Mouse (Mus musculus) frontal cortex, adult 2 months (tissue): Measurements from ENCODE around the gene E2f4. TPM values are rescaled to one million over a fixed set of nuclear protein-coding genes. Genes with fewer than 3 reads are reported as not detected.
"Not testable (repeated sequence)": the region's sequence is repeated elsewhere in the genome, so short reads cannot be mapped to it uniquely, and the experiment has no call there.

ENCODE experiments used
- DNase-seq, 2 experiments: peaks; one replicate each; pipeline ENCODE4 v3.0.0; 2022; ENCODE audit warnings: low spot score in 1 of 2; ENCODE audit errors: extremely low spot score in 1 of 2
- polyA plus RNA-seq: library from polyadenylated mRNA; depleted of rRNA; stranded (reverse); fragments of >200 nt; gene quantifications from 2 replicates; pipeline ENCODE4 v1.2.3, GENCODE M21; 2012

Gene E2f4
- polyA plus RNA-seq, 1 experiment, result 59.9 TPM

DNA sequence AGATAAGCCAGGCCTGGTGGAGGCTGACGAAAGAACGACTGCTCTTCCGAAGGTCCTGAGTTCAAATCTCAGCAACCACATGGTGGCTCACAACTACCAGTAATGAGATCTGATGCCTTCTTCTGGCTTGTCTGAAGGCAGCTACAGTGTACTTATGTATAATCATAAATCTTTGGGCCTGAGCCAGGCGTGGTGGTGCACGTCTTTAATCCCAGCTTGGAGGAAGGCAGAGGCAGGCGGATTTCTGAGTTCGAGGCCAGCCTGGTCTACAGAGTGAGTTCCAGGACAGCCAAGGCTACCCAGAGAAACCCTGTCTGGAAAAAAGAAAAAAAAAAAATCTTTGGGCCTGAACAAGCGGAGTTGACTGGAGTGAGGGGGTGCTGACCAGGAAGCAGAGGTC, 6.1 kb upstream of the E2f4 start:
- not testable (repeated sequence) for DNase-seq

DNA sequence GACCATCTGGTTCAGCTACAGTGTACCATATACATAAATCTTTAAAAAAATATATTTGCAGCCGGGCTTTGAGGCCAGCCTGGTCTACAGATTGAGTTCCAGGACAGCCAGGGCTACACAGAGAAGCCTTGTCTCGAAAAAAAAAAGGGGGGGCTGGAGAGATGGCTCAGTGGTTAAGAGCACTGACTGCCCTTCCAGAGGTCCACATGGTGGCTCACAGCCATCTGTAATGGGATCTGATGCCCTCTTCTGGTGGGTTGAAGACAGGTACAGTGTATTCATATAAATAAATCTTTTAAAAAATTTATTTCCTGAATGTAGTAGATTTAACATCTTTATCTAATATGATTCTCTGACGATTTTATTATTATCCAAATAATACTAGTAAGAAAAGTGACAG, 5.7 kb upstream of the E2f4 start:
- not testable (repeated sequence) for DNase-seq

- no peak for DNase-seq
These were observed 5.0 kb upstream of the E2f4 start for GRCm38 (mm10) chr8:105292471-105292870.

DNA sequence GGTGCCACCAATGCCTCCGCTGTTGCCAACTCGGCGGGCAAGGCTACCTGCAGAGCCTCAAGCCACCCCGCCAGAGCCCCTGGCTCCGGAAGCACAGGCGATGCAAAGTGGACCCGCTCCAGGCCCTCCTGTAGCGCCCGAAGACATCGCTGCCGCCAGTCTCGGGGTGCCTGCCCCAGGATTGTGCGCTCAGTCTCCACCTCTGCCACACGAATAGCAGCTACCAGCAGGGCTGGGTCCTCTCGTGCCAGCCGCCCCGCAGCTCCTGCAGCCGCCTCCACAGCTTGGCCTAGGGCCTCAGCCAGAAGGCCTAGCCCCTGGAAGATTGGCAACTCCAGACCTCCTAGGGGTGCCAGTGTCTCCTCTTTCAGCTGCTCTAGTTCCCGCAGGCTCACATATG, 4.1 kb upstream of the E2f4 start:
- no peak for DNase-seq

DNA sequence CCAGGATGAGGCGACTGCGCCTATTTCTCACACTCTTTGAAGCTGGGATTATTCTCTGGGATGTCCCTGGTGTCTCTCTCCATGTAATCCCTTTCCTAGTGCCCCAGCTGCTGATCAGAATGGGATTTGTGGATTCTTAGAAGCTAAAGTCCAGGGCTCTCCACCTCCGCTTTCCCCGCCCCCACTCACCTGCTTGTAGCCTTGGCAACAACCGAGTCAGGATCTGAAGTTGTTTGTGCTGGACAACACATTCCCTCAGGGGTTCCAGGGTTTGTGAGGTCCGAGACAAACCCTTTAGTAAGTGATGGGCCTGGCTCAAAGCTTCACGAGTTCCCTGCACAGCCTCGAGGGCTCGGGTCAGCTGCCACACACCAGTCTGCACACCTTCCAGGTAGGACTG, 2.7 kb upstream of the E2f4 start:
- no peak for DNase-seq

DNA sequence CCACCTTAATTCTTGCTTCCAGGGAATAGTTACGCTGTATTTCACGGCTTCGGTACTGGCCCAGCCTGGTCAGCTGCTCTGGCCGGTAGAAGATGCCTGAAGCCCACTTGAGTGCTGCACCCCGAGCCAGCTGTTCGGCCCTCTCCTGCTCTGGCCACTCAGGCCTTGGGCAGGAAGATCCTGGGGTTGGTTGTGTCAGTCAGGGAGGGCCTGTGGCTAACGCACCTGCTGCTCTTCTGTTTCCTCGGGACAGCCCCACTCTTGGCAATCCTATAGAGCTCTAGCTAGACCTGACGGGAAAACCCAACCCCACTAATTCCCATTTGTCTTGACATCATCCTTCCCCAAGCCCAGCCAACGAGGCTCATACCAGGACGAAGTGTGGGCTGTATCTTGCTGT, 2.2 kb upstream of the E2f4 start:
- DNase-seq, result no peak

DNA sequence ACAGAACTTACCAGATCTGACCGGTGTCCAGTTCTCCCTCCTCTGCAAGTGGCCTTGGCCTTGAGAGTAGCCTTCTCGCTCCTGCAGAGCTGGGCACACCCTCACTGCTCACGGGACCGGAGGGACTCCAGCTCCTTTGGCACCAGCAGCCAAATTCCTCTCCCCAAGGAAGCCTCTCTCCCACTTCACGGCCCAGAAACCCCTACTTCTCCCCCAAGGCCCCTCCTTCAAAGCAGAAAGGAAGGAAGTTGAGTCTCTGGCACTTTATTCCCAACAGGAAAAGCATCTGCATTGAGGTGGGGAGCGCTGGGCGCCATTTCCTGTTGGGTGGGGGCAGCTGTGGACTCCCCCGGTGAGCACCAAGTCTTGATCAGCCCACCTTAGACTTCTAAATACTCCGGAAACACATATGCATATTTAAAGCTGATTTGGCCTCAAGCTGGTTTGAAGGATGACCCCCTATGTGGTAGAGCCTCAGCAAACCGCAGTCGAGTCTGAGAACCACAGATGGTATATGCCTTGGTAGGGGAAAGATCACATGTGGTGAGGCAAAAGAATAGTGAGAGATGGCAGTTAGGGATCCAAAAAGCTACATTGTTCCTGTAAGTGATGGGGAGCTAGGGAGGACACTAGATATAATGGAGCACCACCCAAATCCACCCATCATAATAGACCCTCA, 1.4 kb upstream of the E2f4 start, which contains the start of gene Exoc3l:
Gene Exoc3l, minus strand, starts transcription at position 207 of the 679 bp plus-strand sequence.
- no peak for DNase-seq

- DNase-seq, result no peak
These were observed 1.1 kb downstream of the E2f4 start for GRCm38 (mm10) chr8:105298351-105299252.

- no peak for DNase-seq
These were observed 2.5 kb downstream of the E2f4 start for GRCm38 (mm10) chr8:105299962-105300361.

DNA sequence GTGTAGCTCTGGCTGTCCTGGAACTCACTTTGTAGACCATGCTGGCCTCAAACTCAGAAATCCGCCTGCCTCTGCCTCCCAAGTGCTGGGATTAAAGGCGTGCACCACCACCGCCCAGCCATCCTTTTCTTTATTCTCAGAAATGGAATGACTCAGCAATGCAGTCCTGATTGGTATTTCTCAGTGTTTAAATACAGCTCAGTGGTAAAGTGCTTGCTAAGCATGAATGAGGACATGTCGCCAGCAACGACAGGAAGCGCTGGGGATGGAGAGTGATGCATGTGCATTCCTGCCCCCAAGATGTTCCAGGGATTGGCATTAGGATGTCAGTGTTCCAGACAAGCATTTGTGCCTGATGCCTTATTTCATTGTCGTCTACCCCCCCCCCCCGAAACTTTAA, 5.9 kb downstream of the E2f4 start:
- DNase-seq, result no peak

GRCm38 (mm10) chr8:105303874-105304273, 6.4 kb downstream of the E2f4 start:
- no peak for DNase-seq

- DNase-seq, result no peak
These were observed 7.1 kb downstream of the E2f4 start for GRCm38 (mm10) chr8:105304325-105305210.

- no peak for DNase-seq
These were observed 8.0 kb downstream of the E2f4 start, which contains the start of gene Elmo3 for GRCm38 (mm10) chr8:105305211-105306145. Gene Elmo3 (plus strand): TSS chr8:105305601.

GRCm38 (mm10) chr8:105306146-105306691, 8.8 kb downstream of the E2f4 start:
- DNase-seq, result no peak

DNA sequence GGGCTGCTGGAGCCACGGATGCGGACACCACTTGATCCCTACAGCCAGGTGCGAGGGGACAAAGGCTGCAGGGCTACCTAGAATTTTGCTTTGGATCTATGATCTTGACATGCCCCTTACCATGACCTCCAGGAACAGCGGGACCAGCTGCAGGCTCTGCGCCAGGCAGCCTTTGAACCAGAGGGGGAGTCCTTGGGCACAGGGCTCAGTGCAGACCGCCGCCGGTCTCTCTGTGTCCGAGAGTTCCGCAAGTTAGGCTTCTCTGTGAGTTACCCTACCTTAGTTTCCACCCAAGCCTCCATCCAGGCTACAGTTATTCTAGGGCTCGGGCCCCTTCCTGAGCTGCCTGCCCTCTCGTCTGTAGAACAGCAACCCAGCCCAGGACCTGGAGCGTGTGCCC, 10.2 kb downstream of the E2f4 start:
- DNase-seq, result no peak

GRCm38 (mm10) chr8:105308428-105308827, 11.0 kb downstream of the E2f4 start:
- DNase-seq, result no peak

DNA sequence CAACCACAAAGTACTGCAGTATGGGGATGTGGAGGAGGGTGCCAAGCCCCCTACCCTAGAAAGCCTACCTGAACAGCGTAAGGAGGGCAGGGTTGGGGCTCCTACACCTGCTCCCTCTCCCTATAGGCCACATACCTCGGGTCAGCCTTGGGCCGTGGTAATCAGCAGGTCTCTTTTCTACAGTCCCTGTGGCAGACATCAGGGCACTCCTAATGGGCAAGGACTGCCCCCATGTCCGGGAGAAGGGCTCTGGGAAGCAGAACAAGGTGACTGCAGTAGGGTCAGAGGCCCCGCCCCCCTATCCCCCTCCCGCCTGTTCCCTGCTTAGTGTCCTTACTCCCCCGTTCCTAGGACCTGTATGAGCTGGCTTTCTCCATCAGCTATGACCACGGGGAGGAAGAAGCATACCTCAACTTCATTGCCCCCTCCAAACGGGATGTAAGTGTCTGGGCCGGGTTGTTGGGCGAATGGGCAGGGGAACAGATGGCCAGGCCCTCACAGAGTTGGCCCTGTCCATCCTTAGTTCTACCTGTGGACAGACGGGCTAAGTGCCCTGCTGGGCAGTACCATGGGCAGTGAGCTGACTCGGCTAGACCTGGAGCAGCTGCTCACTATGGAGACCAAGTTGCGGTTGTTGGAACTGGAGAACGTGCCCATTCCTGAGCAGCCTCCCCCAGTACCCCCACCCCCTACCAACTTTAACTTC, 11.8 kb downstream of the E2f4 start:
- DNase-seq, result no peak

- no peak for DNase-seq
These were observed 12.7 kb downstream of the E2f4 start for GRCm38 (mm10) chr8:105310118-105310517.

- DNase-seq, result no peak
These were observed 14.3 kb downstream of the E2f4 start for GRCm38 (mm10) chr8:105311718-105312117.
